ENCODE assay signal across 8 mouse cellular contexts in the genomic region with DNA sequence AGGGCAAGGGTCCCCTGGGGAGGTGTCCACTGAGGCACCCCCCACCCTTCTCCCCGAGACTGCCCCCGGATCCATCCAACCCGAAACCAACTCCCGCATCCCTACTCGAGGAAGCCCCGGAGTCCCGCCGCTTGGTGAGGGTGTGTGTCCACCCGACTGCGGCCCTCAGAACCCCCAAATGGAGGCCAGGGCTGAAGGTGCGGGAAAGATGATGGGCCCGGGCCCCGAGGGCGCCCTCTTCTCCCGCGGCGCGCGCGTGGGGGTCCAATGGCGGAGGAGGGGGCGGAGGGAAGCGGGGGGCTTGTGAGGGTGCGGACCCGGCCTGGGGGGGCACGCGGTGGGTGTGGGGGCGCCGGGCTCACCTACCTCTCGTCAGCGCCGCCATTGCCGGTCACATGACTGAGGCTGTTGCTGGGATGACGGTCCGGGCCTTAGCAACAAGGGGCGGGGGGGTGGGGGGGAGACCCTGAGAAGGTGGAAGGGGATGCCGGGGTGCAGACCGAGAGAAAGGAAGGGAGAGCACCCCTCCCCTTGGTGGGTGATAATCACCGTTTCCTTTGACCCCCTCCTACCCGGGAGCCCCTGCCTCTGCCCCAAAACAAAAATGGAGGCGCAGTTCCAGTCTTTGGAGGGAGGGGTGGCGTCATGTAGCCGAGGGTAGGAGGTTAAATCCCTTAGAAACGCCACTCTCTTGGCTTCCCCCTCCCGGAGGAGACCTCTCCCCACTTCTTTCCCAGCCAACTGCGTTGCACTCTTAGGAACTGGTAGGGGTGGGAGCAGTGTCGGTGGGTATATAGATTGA. TPM values are rescaled to one million over a fixed set of nuclear protein-coding genes. Genes with fewer than 3 reads are reported as not detected.
DNase-seq lines count a peak whose midpoint lies in the region; ATAC-seq and TF ChIP-seq lines count a peak whose summit lies in the region.

A gene (minus strand): TSS at position 401 of the 802 bp plus-strand sequence.

- peak within 1 kb of the TSS; percentile 94 for H3K4me2 ChIP-seq in forebrain, postnatal 0 days (ENCODE audit: low read depth)
- peak within 1 kb of the TSS; percentile 88 for H3K4me2 ChIP-seq in hindbrain, embryonic 12.5 days (replicated peaks)

- peaks cover 6% of the 10 kb centered on the region; the same call in 1 of the 2 replicates for H3K4me1 ChIP-seq in bone marrow macrophage, adult 2 months (ENCODE audit: control insufficient read depth, insufficient read depth, low read length)
- H3K4me1 ChIP-seq in forebrain, postnatal 0 days (ENCODE audit: insufficient read depth), result no peaks in the 10 kb centered on the region; the same call in 1 of the 2 replicates
- peaks cover 22% of the 10 kb centered on the region for H3K4me1 ChIP-seq in hindbrain, embryonic 12.5 days

- H3K4me3 ChIP-seq in left cerebral cortex, adult 2 months, result peak within 1 kb of the TSS; percentile 69
- H3K4me3 ChIP-seq in bone marrow macrophage, adult 2 months (ENCODE audit: insufficient read depth, low read length), result peak within 1 kb of the TSS; percentile 65
- H3K4me3 ChIP-seq in forebrain, postnatal 0 days (ENCODE audit: low read depth, low read length), result peak within 1 kb of the TSS; percentile 88
- H3K4me3 ChIP-seq in hindbrain, embryonic 12.5 days, result peak within 1 kb of the TSS; percentile 92

- no peak for TF ChIP-seq POLR2A in bone marrow macrophage, adult 2 months (IDR thresholded peaks at IDR 0.05; ENCODE audit: borderline replicate concordance, low read depth, low read length)

- no peaks in the 10 kb centered on the region for H3K9me3 ChIP-seq in forebrain, postnatal 0 days (ENCODE audit: low read length)
- H3K9me3 ChIP-seq in hindbrain, embryonic 12.5 days (replicated peaks), result no peaks in the 10 kb centered on the region

- H3K9ac ChIP-seq in forebrain, postnatal 0 days, result peak within 1 kb of the TSS; percentile 97
- H3K9ac ChIP-seq in hindbrain, embryonic 12.5 days, result peak within 1 kb of the TSS; percentile 99

- peaks cover 55% of the 10 kb centered on the region for H3K36me3 ChIP-seq in forebrain, postnatal 0 days (ENCODE audit: insufficient read depth)
- H3K36me3 ChIP-seq in hindbrain, embryonic 12.5 days, result peaks cover 43% of the 10 kb centered on the region

- peak; percentile 79 for ATAC-seq in forebrain, postnatal 0 days
- ATAC-seq in hindbrain, embryonic 12.5 days (ENCODE audit: low FRiP score), result peak; percentile 72
- no peak for ATAC-seq in megakaryocyte-erythroid progenitor cell, adult 5-6 weeks (replicated peaks; ENCODE audit: low FRiP score, low TSS enrichment, poor library complexity, severe bottlenecking)

- intact Hi-C loops in left cerebral cortex, adult 2 months (cut with DNase I), result loop anchor here (1.0 kb wide), 1 partner anchor 15 kb away; no protein-coding TSS in a partner anchor
- intact Hi-C loops in left cerebral cortex, postnatal 14 days (cut with DNase I), result no loop called here

- peak in 1 of 2 experiments; percentile 66 for DNase-seq in left cerebral cortex, adult 2 months (ENCODE audit: extremely low spot score in 1 of 2, low spot score in 2 of 2)
- no peak for DNase-seq in left cerebral cortex, adult 11 months (ENCODE audit: low spot score)
- peak; percentile 68 for DNase-seq in forebrain, postnatal 0 days
- peak in 1 of 2 experiments; percentile 66 for DNase-seq in left cerebral cortex, postnatal 14 days (ENCODE audit: low spot score in 2 of 2)
- DNase-seq in thymus, postnatal 14 days, result peak; percentile 65

- WGBS in forebrain, postnatal 0 days, result 2% methylated on average over 38 of the region's 47 CpGs
- WGBS in hindbrain, embryonic 12.5 days, result under 1% methylated on average over 38 of the region's 47 CpGs

- TF ChIP-seq CTCF in left cerebral cortex, adult 2 months (IDR thresholded peaks at IDR 0.05), result no peak
- TF ChIP-seq CTCF in bone marrow macrophage, adult 2 months (IDR thresholded peaks at IDR 0.05; ENCODE audit: low read depth, low read length), result no peak
- TF ChIP-seq CTCF in forebrain, postnatal 0 days (IDR thresholded peaks at IDR 0.05; ENCODE audit: low read depth), result no peak

- no peaks in the 10 kb centered on the region for H3K27me3 ChIP-seq in forebrain, postnatal 0 days (ENCODE audit: insufficient read depth, low read length)
- H3K27me3 ChIP-seq in hindbrain, embryonic 12.5 days, result no peaks in the 10 kb centered on the region

- H3K27ac ChIP-seq in left cerebral cortex, adult 2 months, result peak within 1 kb of the TSS; percentile 99
- H3K27ac ChIP-seq in bone marrow macrophage, adult 2 months (ENCODE audit: insufficient read depth, low read depth, low read length), result 0 out of 2 replicates have a peak within 1 kb of the TSS, but pooled peaks have one; percentile 19
- peak within 1 kb of the TSS; percentile 87 for H3K27ac ChIP-seq in forebrain, postnatal 0 days (ENCODE audit: low read depth, low read length)
- H3K27ac ChIP-seq in hindbrain, embryonic 12.5 days, result peak within 1 kb of the TSS; percentile 93

RNA-seq across cellular contexts. Expression of the gene that starts here (rescaled TPM):
- 100 to 1,000 TPM; 207 to 223 TPM for total RNA-seq in left cerebral cortex, adult 2 months (2021)
- polyA plus RNA-seq in bone marrow macrophage, adult 2 months (2012; ENCODE audit: insufficient read depth, insufficient read length, missing spikeins), result 60.1 and 68.7 TPM in 2 replicates
- 198 and 245 TPM in 2 replicates for total RNA-seq in forebrain, postnatal 0 days (2014; rRNA removed)
- polyA plus RNA-seq in forebrain, postnatal 0 days (2015; fragmentation: Nextera tagmentation; extraction: Ambion mirVana), result 175 and 178 TPM in 2 replicates
- polyA plus RNA-seq in hindbrain, embryonic 12.5 days (2016; fragmentation: Nextera tagmentation; extraction: Ambion mirVana), result 199 and 203 TPM in 2 replicates
- total RNA-seq in left cerebral cortex, postnatal 14 days (2021), result 100 to 1,000 TPM; 202 to 203 TPM
- 97.0 and 160 TPM in 2 replicates for total RNA-seq in megakaryocyte-erythroid progenitor cell, adult 5-6 weeks (2014; fragmentation: Nextera tagmentation)
- total RNA-seq in megakaryocyte-erythroid progenitor cell, adult 5-6 weeks (2017), result 28.5 and 29.5 TPM in 2 replicates

Comparison
In these comparisons a context has a peak if more than half of its experiments do, and no peak if none do; other contexts are left out.
1. H3K27ac ChIP-seq: peak in every context shown above with its lines; median percentile 99 in left cerebral cortex, adult 2 months; 93 in hindbrain, embryonic 12.5 days; 87 in forebrain, postnatal 0 days; 19 in bone marrow macrophage, adult 2 months.